Mouse (Mus musculus): ENCODE data around the gene Papolb. TPM values are rescaled to one million over a fixed set of nuclear protein-coding genes. Genes with fewer than 3 reads are reported as not detected.

Gene Papolb
- polyA plus RNA-seq (2015; fragmentation: Nextera tagmentation; extraction: Ambion mirVana) = 0.12 and 0.17 TPM in 2 replicates

DNA sequence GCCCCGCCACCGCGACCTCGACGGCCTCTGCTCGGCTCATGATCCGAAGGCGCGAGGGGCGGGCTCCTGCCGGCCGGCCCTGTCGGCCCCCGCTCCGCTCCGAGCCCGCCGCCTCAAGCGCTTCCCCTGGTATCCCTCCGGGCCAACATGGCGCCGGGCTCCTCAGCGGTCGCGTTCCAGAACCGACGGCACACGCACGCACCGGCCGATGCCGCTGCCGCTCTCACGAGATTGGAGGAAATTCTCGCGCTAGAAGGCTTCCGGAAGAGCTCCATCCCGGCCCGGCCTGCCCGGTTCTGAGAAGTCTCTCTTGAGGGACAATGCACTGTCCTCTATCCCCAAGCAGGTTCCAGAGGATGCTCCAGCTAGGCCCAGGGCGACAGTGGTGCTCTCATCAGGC lies at the start of gene Papolb:
Gene Papolb (minus strand): TSS at position 162 of the 400 bp plus-strand sequence.
- 0 out of 2 replicates have a peak within 1 kb of the TSS, but pooled peaks have one; percentile 19 for H3K9ac ChIP-seq
- H3K36me3 ChIP-seq = peaks cover 14% of the 10 kb centered on the region; the same call in 1 of the 2 replicates
- peaks cover 29% of the 10 kb centered on the region for H3K4me1 ChIP-seq
- WGBS = 36% methylated on average over 41 of the region's 41 CpGs
- no peak for ATAC-seq (ENCODE audit: extremely low read depth, insufficient number of reproducible peaks, low FRiP score, low TSS enrichment)
- H3K27ac ChIP-seq (replicated peaks) = no peak within 1 kb of the TSS
- peak within 1 kb of the TSS; percentile 32 for H3K4me3 ChIP-seq
- H3K27me3 ChIP-seq (replicated peaks) = peaks cover 29% of the 10 kb centered on the region
- H3K9me3 ChIP-seq = peaks cover 6% of the 10 kb centered on the region; the same call in 1 of the 2 replicates
- H3K4me2 ChIP-seq = peak within 1 kb of the TSS; percentile 56

DNA sequence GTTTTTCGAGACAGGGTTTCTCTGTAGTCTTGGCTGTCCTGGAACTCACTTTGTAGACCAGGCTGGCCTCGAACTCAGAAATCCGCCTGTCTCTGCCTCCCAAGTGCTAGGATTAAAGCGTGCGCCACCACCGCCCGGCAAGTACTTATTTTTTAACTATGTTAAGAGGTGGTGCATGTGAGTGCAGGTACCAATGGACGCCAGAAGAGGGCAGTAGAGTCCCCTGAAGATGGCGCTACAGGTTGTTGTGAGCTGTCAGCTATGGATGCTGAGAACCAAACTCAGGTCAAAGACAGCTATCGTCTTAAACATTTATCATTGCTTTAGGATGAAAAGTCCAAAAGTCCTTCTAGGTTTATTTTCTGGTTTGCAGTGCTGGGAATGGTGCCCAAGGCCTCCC lies 48.3 kb upstream of the Papolb start:
- no peak for ATAC-seq (ENCODE audit: extremely low read depth, insufficient number of reproducible peaks, low FRiP score, low TSS enrichment)
- 83% methylated on average over 10 of the region's 10 CpGs for WGBS
- H3K4me1 ChIP-seq = no peaks in the 10 kb centered on the region
- no peak overlapping the region for H3K4me2 ChIP-seq
- H3K4me3 ChIP-seq = no peak overlapping the region
- no peak overlapping the region for H3K27ac ChIP-seq (replicated peaks)
- H3K9ac ChIP-seq = no peak overlapping the region
- H3K36me3 ChIP-seq = no peaks in the 10 kb centered on the region
- no peaks in the 10 kb centered on the region for H3K9me3 ChIP-seq
- H3K27me3 ChIP-seq (replicated peaks) = peaks cover 16% of the 10 kb centered on the region; the same call in 1 of the 2 replicates

DNA sequence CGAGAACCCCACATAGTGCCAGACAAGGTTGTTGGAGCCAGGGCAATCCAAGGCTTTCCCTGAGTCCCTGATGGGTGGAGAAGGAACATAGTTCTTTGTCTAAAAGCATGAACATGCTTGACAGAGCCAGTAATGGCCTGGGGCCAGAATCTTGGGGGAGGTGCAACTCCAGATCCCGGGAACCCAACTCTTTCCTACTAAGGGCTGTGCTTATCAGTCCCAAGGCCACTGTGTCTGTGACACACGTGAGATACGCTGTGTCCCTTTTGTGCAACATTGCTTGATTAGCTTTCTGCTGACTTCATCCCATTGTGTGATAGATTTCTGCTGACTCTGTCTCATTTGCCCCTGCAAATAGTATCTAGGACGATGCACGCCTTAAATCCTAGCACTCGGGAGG lies 47.0 kb upstream of the Papolb start:
- Histone ChIP-seq H3K36me3 (no peaks in the 10 kb centered on the region), H3K4me2 (no peak overlapping the region), H3K4me3 (no peak overlapping the region), H3K4me1 (no peaks in the 10 kb centered on the region), H3K27ac (replicated peaks) (no peak overlapping the region), H3K9me3 (0 out of 2 replicates have a peak, but pooled peaks cover 7% of the 10 kb centered on the region), H3K27me3 (replicated peaks) (0 out of 2 replicates have a peak, but pooled peaks cover 9% of the 10 kb centered on the region), H3K9ac (no peak overlapping the region)
- ATAC-seq (ENCODE audit: extremely low read depth, insufficient number of reproducible peaks, low FRiP score, low TSS enrichment) = no peak
- 53% methylated on average over 7 of the region's 7 CpGs for WGBS

DNA sequence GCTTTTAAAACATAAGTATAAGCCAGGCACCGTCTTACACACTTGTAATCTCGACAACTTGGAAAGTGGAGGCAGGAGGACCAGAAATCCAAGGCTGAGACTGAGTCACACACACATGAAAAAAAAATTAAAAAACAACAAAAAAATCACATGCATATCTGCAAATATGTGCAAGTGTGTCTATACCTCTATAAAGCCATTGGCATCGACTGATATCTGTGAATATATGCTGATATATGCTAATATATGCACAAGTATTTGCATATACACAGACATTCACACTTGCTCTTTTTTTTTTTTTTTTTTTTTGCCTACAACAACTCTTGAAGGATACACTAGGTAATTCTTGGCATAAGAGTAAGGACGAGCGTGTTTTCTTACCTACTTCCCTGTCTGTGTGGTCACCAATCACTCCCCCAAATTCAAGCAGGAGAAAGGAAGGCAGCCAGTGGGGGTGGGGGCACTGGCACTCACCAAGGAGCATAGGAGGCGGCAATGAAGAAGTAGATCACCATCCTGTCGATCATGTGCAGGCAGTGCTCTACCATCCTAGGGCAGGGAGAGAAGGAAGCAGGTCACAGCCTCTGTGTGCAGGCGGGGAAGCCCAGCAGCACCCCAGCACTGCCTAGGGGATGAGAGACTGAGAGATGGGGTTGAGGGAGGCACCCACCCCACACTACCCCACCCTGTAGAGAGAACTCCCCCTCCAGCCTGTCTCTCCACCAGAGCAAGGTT lies 44.6 kb upstream of the Papolb start:
- 0 out of 2 replicates have a peak, but pooled peaks cover 7% of the 10 kb centered on the region for H3K9me3 ChIP-seq
- H3K27me3 ChIP-seq (replicated peaks) = no peaks in the 10 kb centered on the region
- no peak overlapping the region for H3K27ac ChIP-seq (replicated peaks)
- no peaks in the 10 kb centered on the region for H3K4me1 ChIP-seq
- no peak overlapping the region for H3K9ac ChIP-seq
- H3K4me2 ChIP-seq = no peak overlapping the region
- no peak overlapping the region for H3K4me3 ChIP-seq
- WGBS = 72% methylated on average over 8 of the region's 8 CpGs
- H3K36me3 ChIP-seq = no peaks in the 10 kb centered on the region
- ATAC-seq (ENCODE audit: extremely low read depth, insufficient number of reproducible peaks, low FRiP score, low TSS enrichment) = no peak

DNA sequence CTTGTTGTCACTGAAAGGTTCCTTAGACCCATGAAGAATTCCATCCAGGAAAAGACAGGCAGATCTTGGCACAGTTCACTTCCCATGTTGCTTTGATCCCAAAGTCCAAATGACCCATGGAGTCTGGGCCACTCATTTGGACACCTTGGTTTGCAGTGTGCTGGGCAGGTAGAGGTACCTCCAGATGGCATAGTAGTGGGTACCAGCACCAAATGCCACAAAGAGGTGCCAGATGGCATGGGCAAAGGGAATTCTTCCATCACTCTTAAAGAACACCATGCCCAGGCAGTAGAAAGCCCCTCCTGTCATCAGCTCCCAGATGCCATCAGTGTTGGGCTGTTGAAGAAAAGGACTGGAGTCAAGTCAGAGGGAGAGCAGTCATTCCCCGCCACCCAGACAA lies 34.7 kb upstream of the Papolb start:
- Histone ChIP-seq H3K27me3 (replicated peaks) (no peaks in the 10 kb centered on the region), H3K9me3 (no peaks in the 10 kb centered on the region), H3K36me3 (no peaks in the 10 kb centered on the region), H3K4me1 (no peaks in the 10 kb centered on the region), H3K9ac (no peak overlapping the region), H3K4me3 (no peak overlapping the region), H3K4me2 (no peak overlapping the region), H3K27ac (replicated peaks) (no peak overlapping the region)
- no peak for ATAC-seq (ENCODE audit: extremely low read depth, insufficient number of reproducible peaks, low FRiP score, low TSS enrichment)
- 65% methylated on average over 1 of the region's 1 CpGs for WGBS

DNA sequence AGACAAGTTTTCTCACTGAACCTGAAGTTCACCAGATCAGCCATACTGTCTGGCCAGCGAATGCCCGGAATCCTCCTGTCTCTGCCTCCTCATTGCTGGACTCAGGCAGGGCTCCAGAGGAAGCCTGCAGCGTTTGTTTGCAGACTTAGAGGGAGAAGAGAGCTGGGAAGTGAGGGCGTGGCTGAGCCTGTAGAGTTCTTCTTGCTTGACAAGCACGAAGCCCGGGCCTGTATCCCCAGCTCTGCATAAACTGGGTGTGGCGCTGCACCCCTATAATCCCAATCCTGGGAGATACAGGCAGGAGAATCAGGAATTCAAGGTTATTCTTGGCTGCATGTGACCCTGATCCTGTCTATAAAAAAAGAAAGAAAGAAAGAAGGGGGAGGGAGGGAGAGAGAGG lies 30.4 kb upstream of the Papolb start:
- Histone ChIP-seq H3K4me2 (no peak overlapping the region), H3K27ac (replicated peaks) (no peak overlapping the region), H3K9me3 (no peaks in the 10 kb centered on the region), H3K27me3 (replicated peaks) (no peaks in the 10 kb centered on the region), H3K4me1 (no peaks in the 10 kb centered on the region), H3K9ac (no peak overlapping the region), H3K36me3 (no peaks in the 10 kb centered on the region), H3K4me3 (no peak overlapping the region)
- WGBS = 45% methylated on average over 7 of the region's 7 CpGs
- ATAC-seq (ENCODE audit: extremely low read depth, insufficient number of reproducible peaks, low FRiP score, low TSS enrichment) = no peak

DNA sequence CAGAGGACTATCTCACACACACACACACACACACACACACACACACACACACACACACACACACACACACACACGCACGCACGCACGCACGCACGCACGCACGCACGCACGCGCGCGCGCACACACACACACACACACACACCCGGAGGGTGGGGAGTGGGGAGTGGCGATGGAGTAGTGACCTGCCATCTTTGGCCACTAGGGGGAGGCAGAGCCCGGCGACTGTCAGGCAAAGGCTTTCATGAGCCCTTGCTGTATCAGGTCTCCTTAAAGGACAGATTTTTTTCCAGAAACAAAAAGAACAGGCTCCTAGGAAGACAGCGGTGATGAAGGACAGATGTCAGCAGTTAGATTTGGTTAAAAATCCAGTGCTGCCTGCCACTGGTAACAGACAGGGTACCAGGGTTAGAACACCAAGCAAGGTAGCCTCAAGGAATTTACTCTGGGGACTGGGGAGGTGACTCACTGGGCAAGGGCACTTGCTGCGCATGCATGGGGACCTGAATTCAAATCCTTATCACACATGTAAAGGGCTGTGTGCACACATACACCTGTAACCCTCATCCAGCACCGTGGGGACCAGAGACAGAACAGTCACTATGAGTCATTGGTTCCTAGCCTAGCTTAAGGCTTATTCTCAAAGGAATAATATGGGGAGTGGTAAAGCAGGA lies 27.7 kb upstream of the Papolb start:
- Histone ChIP-seq H3K9ac (no peak overlapping the region), H3K4me2 (peak overlapping the region; percentile 33), H3K27me3 (replicated peaks) (no peaks in the 10 kb centered on the region), H3K27ac (replicated peaks) (no peak overlapping the region), H3K36me3 (no peaks in the 10 kb centered on the region), H3K9me3 (no peaks in the 10 kb centered on the region), H3K4me1 (no peaks in the 10 kb centered on the region), H3K4me3 (no peak overlapping the region; the same call in 1 of the 2 replicates)
- ATAC-seq (ENCODE audit: extremely low read depth, insufficient number of reproducible peaks, low FRiP score, low TSS enrichment) = no peak; the same call in 1 of the 2 replicates
- 21% methylated on average over 20 of the region's 21 CpGs for WGBS

DNA sequence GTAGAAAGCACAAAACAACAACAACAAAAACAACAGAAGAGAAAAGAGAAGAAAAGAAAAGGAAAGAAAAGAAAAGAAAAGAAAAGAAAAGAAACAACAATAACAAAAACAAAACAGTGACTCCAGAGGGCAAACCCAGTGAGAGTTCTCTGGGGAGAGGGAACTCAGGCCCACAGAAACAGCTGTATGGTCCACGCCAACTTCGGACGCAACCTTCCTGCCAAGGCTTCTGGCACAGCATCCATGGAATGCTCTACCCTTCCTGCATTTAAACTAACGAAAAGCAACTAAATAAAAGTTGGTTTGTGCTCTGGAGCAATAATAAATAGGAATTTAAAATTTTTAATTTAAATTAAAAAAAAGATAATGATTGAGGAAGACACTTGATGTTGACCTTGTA lies 26.8 kb upstream of the Papolb start:
- Histone ChIP-seq H3K4me2 (no peak overlapping the region), H3K27me3 (replicated peaks) (no peaks in the 10 kb centered on the region), H3K4me3 (no peak overlapping the region), H3K36me3 (no peaks in the 10 kb centered on the region), H3K9ac (no peak overlapping the region), H3K27ac (replicated peaks) (no peak overlapping the region), H3K4me1 (no peaks in the 10 kb centered on the region), H3K9me3 (no peaks in the 10 kb centered on the region)
- ATAC-seq (ENCODE audit: extremely low read depth, insufficient number of reproducible peaks, low FRiP score, low TSS enrichment) = no peak
- WGBS = 90% methylated on average over 4 of the region's 4 CpGs

DNA sequence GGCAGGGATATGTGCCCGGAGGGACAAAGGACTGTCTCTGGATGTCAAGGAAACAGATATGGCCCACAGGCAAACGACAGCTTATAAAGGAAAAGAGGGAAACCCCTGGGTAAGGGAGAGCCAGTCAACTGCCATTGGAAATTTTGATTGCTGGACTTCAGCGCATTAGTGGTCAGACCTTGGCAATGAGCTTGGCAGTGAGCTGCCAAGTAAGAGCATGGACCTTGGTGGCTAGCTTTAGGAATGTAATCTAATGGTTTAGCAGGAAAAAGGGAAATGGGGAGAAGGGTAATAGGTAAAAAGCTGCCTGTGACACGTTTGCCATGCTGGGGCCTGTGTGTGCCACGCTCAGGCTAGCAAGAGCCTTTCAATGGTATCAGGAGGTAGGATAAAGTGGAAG lies 26.0 kb upstream of the Papolb start:
- Histone ChIP-seq H3K4me2 (no peak overlapping the region), H3K4me3 (no peak overlapping the region), H3K9me3 (no peaks in the 10 kb centered on the region), H3K27ac (replicated peaks) (no peak overlapping the region), H3K36me3 (no peaks in the 10 kb centered on the region), H3K4me1 (no peaks in the 10 kb centered on the region), H3K27me3 (replicated peaks) (no peaks in the 10 kb centered on the region), H3K9ac (no peak overlapping the region)
- no peak for ATAC-seq (ENCODE audit: extremely low read depth, insufficient number of reproducible peaks, low FRiP score, low TSS enrichment)
- WGBS = 70% methylated on average over 5 of the region's 5 CpGs

DNA sequence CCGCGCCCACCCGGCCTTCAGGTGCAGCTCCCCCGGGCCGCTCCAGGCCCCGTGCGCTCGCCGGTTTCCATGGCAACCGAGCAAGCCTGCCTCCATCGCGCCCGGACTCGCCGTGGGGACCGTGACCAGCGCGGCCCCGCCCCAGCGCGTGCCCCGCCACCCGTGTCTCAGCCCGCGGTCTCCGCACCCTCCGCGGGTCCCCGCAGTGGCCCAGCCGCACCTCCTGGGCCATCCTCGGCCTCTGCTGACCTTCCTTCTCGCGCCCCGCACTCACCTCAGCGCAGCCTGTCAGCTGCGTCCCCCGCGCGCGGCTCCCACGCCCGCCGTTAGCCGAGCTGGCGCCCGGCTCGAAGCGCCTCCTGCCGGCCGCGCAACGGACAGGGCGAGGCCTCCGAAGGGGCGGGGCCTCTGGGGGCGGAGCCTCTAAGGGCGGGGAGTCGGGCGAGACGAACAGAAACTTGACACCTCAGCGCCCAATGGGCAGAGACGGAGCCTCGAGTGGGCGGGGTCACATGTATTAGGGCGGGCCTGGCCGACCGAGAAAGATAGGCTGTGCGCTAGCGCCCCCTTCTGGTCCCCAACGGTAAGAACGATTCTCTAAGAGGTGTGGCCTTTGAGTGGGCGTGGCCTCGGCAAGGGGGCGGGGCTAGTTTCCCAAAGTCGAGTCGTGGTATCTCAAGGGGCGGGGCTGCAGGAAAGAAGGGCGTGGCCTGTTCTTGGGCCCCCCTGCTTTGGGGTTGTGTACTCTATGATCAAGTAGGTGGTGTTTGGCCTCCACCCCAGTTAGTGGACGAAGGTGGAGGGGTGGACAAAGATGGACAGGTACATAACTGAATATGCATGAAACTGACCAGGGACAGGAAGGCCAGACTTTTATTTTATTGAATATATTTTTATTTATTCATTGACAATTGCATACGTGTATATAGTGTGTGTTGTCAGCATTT lies 21.1 kb upstream of the Papolb start, which contains the start of gene Radil:
Gene Radil (minus strand): TSS at position 393 of the 947 bp plus-strand sequence.
- H3K4me2 ChIP-seq = peak within 1 kb of the TSS; percentile 100
- H3K4me1 ChIP-seq = peaks cover 45% of the 10 kb centered on the region
- ATAC-seq (ENCODE audit: extremely low read depth, insufficient number of reproducible peaks, low FRiP score, low TSS enrichment) = peak; percentile 96
- no peaks in the 10 kb centered on the region for H3K36me3 ChIP-seq
- peak within 1 kb of the TSS; percentile 80 for H3K4me3 ChIP-seq
- WGBS = 3% methylated on average over 55 of the region's 80 CpGs
- H3K9ac ChIP-seq = peak within 1 kb of the TSS; percentile 87
- no peaks in the 10 kb centered on the region for H3K27me3 ChIP-seq (replicated peaks)
- no peaks in the 10 kb centered on the region for H3K9me3 ChIP-seq
- peak within 1 kb of the TSS; percentile 79 for H3K27ac ChIP-seq (replicated peaks)

All from heart, embryonic 13.5 days (tissue).